Comparison of ENCODE assay signal across 1 mouse cellular context in genomic region chr8:104533971-104534778, GRCm38 (mm10).
TF ChIP-seq lines count a peak whose summit lies in the region.

Gene Nae1, minus strand, starts transcription at chr8:104534637.
Gene Car7, plus strand, starts transcription at chr8:104534689.

TF ChIP-seq in CH12.LX, 34 proteins besides CTCF, POLR2A, EP300 and RAD21 (continued from another document):
- peak; percentile 38 for TF ChIP-seq SMC3 (IDR thresholded peaks at IDR 0.05; ENCODE audit: low read depth, low read length)
- no peak for TF ChIP-seq ZC3H11A (IDR thresholded peaks at IDR 0.05; ENCODE audit: low read depth, low read length)
- peak; percentile 86; the same call in 1 of the 2 replicates for TF ChIP-seq UBTF (IDR thresholded peaks at IDR 0.05; ENCODE audit: low read depth, low read length)
- TF ChIP-seq PAX5 (IDR thresholded peaks at IDR 0.05; ENCODE audit: low read length) = no peak
